Mouse (Mus musculus): ENCODE results near the gene Tnp2.

The Tnp2 gene

GRCm38 (mm10) chr16:10788271-10788670, at the start of gene Tnp2:
Gene Tnp2, minus strand, starts transcription at chr16:10788660.
- DNase-seq (ENCODE audit: low read depth, low spot score): no peak

GRCm38 (mm10) chr16:10837903-10838302, 49.4 kb upstream of the Tnp2 start:
- DNase-seq (ENCODE audit: low read depth, low spot score): no peak

- DNase-seq (ENCODE audit: low read depth, low spot score): no peak
These were observed 48.8 kb upstream of the Tnp2 start for GRCm38 (mm10) chr16:10837250-10837649.

DNA sequence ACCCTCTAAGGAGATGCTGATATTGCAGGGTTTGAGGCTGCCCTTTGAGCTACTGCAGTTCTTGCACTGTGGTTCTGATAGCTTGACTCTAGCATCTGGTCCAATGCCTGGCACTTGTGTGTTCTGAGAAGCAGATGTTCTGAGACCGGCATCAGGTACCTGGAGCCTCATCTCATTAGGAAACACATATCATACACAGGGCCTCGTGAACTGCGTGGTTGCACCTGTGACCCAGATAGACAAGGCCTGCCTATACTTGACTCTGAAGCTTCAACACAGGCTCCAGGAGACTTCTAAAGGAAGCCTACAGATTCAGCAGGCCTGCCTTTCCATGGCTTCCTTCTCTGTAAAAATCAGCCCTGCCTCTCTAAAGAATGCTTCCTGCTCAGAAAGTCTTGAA, 47.9 kb upstream of the Tnp2 start:
- no peak for DNase-seq (ENCODE audit: low read depth, low spot score)

DNA sequence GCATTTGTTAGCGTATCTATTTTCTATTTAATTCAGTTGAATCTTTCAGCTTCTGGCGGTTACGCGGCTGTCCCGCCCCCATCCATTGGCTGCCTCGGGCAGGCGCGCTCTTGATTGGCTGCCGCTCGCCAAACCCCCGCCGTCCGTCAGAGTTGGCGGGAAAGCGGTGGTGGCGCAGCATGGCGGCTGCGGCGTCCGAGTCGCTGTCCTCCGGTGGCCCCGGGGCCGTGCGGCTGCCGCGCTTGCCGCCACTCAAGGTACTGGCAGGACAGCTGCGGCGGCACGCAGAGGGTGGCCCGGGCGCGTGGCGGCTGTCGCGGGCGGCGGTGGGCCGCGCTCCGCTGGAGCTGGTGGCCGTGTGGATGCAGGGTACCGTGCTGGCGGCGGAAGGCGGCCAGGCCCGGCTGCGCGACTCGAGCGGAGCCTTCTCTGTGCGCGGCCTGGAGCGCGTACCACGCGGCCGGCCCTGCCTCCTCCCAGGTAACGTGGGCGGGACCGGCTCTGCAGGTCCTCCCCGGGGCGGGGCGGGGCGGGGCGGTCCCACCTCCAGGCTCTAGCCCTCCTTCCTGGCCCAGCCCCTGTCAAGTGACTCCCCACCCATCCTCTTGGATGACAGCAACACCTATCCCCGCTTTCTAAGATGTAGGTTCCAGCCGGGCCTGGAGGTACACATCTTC, 46.6 kb upstream of the Tnp2 start, which contains the start of gene Rmi2:
Rmi2 (plus strand) TSS at position 149 of the 677 bp plus-strand sequence.
- DNase-seq (ENCODE audit: low read depth, low spot score): peak; percentile 88

DNA sequence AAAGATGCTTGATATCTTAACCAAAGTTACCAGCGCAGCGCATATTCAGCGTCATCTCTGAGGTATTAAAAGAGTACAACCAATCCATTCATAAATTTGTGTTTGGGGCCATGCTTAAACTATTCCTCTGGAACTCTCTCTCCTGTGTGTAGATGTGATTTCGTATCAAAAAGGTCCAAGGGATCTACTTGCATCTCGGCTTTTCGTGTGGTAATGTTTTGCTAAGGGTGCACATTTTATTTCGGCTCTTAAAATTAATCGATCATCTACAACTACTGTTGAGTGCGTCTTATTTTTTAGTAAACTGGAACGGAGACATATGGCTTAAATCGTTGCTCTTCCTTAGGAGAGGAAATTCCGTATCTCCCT, 46.1 kb upstream of the Tnp2 start:
- DNase-seq (ENCODE audit: low read depth, low spot score): no peak

DNA sequence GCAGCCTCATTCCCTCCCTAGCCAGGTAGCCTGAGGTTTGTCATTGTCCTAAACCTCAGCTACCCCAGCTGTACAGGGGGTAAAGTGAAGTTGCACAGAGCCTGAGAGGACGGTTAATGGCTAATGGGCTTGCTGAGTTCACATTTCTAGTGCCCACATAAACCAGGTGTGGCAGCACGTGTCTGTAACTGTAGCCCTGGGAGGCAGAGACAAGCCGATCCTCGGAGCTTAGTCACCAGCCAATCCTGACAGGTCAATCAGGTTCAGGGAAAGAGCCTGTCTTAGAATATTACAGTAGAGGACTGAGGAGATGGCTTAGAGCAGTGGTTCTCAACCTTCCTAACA, 40.0 kb upstream of the Tnp2 start:
- DNase-seq (ENCODE audit: low read depth, low spot score): no peak

DNA sequence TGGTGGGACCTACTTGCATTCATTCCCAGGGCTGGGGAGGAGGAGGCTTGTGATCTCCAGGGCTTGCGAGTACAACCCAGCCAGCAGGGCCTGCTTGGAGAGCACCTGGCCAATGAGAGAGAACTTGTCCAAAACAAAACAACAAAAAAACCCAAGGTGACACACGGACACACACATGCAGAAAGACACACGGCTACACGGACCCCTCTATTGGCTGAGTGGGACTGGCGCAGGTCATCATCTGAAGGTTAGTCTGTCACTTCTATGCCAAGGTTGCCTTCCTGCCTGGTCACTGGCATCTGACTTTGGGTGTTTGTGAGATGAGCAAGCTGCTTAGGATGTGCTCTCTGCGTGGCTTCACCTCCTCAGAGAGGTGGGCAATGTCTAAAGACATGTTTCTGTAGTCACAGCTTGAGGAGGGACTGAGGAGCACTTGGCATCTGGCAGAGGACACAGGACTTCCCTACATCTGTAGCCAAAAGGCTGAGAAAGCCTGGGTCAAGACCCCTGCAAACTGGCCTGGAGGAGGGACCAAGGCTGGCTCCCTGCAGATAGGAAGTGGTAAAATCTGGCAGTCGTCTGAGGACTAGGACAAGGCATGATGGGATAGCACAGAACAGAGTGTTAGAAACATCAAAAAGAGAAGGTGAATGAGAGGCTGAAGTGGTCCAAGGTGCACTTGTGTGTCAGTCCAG, 39.5 kb upstream of the Tnp2 start:
- DNase-seq (ENCODE audit: low read depth, low spot score): no peak

- DNase-seq (ENCODE audit: low read depth, low spot score): no peak
These were observed 38.8 kb upstream of the Tnp2 start for GRCm38 (mm10) chr16:10827269-10827668.

- DNase-seq (ENCODE audit: low read depth, low spot score): no peak
These were observed 37.4 kb upstream of the Tnp2 start for GRCm38 (mm10) chr16:10825840-10826239.

GRCm38 (mm10) chr16:10824536-10824935, 36.1 kb upstream of the Tnp2 start:
- no peak for DNase-seq (ENCODE audit: low read depth, low spot score)

DNA sequence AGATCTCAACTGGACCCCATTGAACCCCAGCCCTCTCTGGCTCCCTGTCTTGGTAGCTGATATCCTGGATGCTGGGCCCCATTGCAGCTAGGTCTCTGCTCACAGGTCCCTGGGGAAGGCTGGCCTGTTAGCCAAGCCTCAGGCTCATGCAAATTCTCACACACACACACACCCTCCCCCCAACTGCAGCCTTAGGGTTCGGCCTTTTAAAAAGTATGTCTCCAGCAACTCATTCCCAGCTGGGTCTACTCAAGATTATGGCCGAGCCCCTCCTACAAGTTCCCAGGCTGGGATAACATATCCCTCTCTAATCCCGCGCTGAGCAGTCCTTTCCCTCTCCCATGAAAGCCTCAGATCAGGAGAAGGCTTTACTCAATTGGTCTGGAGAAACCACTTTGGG, 32.9 kb upstream of the Tnp2 start:
- no peak for DNase-seq (ENCODE audit: low read depth, low spot score)

DNA sequence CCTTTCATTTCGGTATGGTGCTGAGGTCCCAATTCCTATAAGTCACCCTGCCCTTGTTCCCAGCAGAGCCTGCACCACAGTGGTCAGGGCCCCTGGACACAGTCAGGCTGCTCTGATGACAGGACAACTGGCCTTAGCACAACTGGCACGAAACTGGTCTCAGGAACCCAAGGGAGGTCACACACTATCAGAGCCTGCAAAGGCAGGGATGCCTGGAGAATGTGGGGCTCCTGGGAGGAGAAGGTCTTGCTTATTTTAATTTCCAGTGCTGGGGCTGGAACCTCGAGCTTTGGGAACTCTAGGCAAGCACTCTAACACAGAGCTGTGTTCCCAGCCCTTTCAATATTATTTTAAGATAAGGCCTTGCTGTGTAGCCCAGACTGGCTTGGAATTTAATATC, 31.5 kb upstream of the Tnp2 start:
- no peak for DNase-seq (ENCODE audit: low read depth, low spot score)

DNA sequence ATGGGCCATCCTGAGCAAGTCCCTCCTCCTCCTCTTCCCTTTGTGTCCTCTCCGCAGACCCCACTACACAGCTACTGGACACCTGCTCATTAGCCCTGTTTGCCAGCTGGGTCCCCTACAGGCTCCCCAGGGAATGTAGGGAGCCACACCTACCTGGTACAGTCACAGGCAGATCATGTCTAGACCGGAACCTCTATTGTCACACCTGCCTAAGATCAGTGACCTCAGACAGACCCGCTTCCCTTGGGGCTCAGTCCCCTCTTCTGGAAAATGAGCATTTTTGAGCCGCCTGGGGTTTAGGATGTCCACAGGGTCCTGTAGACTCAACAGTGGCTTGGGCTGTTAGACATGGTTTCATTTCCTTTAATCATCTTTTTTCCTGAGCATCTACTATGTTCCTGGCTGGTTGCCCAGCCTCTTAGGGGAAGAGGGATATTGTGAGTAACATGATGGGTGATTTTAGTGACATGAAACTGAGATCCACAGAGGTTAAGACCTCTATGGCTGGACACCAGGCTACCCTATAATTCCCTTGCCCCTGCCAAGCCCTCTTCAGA, 30.2 kb upstream of the Tnp2 start:
- DNase-seq (ENCODE audit: low read depth, low spot score): no peak

DNA sequence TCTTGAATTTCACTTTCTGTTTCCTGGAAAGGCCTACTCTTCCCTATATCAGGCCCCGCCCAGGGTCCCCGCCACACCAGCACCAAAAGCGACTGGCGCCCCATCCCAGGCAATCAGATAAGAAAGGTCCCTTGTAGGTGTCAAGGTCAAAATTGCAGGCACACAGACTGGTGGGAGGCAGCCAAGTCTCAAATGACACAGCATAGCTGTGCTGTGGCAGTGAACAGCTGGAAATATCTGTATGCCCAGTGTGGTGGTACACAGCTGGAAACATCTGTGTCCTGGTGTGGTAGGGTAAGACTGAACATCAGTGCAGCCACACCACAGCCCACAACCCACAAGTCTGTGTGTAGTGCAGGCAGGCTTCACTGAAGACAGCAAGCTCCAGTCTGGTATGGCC, 26.4 kb upstream of the Tnp2 start:
- no peak for DNase-seq (ENCODE audit: low read depth, low spot score)

- no peak for DNase-seq (ENCODE audit: low read depth, low spot score)
These were observed 25.3 kb upstream of the Tnp2 start for GRCm38 (mm10) chr16:10813726-10814125.

DNA sequence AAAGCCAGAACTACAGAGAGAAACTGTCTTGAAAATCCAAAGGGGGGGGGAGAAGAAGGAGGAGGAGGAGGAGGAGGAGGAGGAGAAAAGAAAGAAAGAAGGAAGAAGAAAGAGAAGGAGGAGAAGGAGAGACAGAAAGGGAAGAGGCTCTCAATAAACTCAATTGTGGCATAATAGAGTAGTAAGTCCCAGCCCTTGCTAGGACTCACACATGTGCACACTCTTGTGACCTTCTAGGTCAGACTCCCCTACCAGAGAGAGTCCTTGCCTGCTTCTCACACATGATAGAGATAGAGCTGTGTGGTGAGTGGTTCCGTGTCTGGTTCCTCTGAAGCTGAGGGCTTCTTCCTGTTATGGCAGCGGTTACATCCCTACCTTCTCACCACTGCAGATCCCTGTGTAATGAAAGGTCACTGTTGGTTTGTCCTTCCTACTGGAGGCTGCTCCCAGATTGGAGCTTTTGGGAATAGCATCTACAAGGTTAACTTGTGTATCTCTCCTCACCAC, 24.5 kb upstream of the Tnp2 start, which contains the start of gene Gm11172:
Gm11172 (plus strand) TSS at position 51 of the 507 bp plus-strand sequence.
- DNase-seq (ENCODE audit: low read depth, low spot score): no peak

GRCm38 (mm10) chr16:10810376-10810775, 21.9 kb upstream of the Tnp2 start:
- no peak for DNase-seq (ENCODE audit: low read depth, low spot score)

GRCm38 (mm10) chr16:10805789-10806527, 17.5 kb upstream of the Tnp2 start, which contains the start of gene Prm1:
Gene Prm1, minus strand, starts transcription at chr16:10805839.
- no peak for DNase-seq (ENCODE audit: low read depth, low spot score)

GRCm38 (mm10) chr16:10802420-10802819, 14.0 kb upstream of the Tnp2 start:
- DNase-seq (ENCODE audit: low read depth, low spot score): peak; percentile 67

DNA sequence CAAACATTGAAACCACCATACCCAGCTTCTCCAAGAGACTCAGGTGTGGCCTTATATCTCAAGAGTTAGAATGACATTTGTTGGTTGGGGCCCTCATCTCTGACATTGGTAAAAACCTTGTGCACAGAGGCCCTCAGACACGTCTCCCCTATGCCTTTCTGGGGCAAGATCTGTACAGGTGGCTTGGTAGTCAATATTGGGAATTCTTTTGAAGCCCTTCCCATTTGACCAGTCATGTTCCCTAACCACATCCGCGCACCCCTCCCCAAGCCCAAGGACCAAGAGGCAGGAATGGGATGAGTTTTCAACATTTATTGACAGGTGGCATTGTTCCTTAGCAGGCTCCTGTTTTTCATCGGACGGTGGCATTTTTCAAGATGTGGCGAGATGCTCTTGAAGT, 7.6 kb upstream of the Tnp2 start, which contains the start of gene Prm2:
Prm2 (minus strand) TSS at position 101 of the 400 bp plus-strand sequence.
- DNase-seq (ENCODE audit: low read depth, low spot score): no peak

DNA sequence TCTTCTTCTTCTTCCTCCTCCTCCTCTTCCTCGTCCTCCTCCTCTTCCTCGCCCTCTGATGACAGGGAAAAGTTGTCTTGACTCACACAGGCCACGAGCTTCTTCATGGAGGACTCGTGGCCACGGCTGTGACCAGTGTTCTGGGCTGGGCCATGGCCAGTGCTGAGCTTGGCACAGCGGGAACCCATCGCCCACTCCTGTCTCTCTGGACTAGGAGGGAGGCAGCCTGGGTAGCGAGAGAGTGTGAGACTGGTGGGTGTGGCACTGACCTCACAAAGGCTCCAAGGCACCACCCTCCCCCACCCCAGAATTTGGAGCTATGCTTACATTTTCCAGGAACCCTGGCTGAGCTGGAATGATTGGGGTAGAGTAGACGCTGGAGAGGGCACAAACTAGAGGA, 2.2 kb upstream of the Tnp2 start, which contains the start of gene Prm3:
Prm3 (minus strand) TSS at position 213 of the 400 bp plus-strand sequence.
- no peak for DNase-seq (ENCODE audit: low read depth, low spot score)
